In the genomic region with DNA sequence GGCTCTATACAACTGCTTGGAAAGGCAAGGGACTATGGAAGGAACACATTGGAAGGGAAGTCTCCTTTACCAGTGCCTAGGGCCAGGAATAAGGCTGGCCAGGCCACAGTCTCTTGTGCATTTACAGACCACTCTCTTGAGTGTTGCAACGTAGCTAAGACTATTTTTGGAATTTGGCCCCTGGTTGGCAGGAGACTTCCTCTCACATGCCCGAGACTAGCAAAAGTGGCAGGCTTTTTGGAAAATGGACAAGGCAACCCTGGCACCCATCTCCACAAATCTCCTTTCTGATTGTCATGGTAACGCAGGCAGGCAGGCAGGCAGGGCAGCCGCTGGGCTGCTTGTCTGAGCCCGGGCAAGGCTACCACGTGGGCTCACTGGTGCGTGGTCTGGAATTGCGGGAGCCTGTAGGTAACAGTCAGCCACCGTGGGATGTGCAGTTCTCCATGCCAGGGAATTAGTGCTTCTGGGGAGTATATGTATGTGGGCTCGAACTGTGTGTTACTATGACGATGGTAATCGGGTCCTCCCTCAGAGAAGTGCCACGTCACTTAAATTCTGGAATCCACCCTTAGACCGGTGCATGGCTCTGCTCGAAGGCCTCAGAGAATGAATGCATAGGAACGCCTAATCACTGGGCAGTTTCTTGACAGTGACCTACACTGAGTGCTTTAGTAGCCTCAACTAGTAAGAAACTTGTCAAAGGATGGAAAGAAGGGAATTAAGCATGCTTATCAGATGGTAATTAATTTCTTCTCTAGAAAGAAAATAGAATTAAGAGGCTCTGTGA, we compare ENCODE assay signal across 11 mouse cellular contexts. TPM values are rescaled to one million over a fixed set of nuclear protein-coding genes. Genes with fewer than 3 reads are reported as not detected.
A peak's percentile ranks its signal among the peaks of the same experiment; 100 is the strongest.
DNase-seq lines count a peak whose midpoint lies in the region; ATAC-seq and TF ChIP-seq lines count a peak whose summit lies in the region.
"Had no signal": no experiment of that assay in that cellular context is flagged by ENCODE, and none has a peak within 500 bp of the region (broad histone marks: within the 10 kb centered on the region; RNA-seq: fewer than 3 reads in every experiment).

No protein-coding gene starts in this region.

- H3K27me3 ChIP-seq in testis, adult 2 months (ENCODE audit: control insufficient read depth, insufficient read depth, low read length), result no peaks in the 10 kb centered on the region
- H3K27me3 ChIP-seq: megakaryocyte, embryonic 14.5 days had no signal

- H3K4me3 ChIP-seq in testis, adult 2 months (ENCODE audit: control insufficient read depth, low read depth, low read length), result peak overlapping the region; percentile 44
- H3K4me3 ChIP-seq: megakaryocyte, embryonic 14.5 days had no signal

- no peaks in the 10 kb centered on the region for H3K36me3 ChIP-seq in testis, adult 2 months (ENCODE audit: control insufficient read depth, insufficient read depth, low read length)
- H3K36me3 ChIP-seq: G1E had no signal

- no peak for DNase-seq in testis, postnatal 10 days (ENCODE audit: low spot score)
- DNase-seq in frontal cortex, postnatal 25 days (ENCODE audit: low spot score in 2 of 2), result peak; percentile 23 to 33
- peak; percentile 59 to 91 for DNase-seq in left cerebral cortex, postnatal 25 days (ENCODE audit: low spot score in 2 of 2)
- no peak for DNase-seq in B cell, adult 2 months
- no peak for DNase-seq in thymus, postnatal 0 days (ENCODE audit: low spot score)
- DNase-seq in lung, postnatal 10 days, result no peak

- intact Hi-C loops in left cerebral cortex, postnatal 25 days (cut with DNase I), result no loop called here

- TF ChIP-seq POLR2A in testis, adult 2 months (IDR thresholded peaks at IDR 0.05; ENCODE audit: control insufficient read depth, low read depth, low read length), result no peak

- ATAC-seq in erythroblast, adult 5-6 weeks (replicated peaks; ENCODE audit: low FRiP score, poor library complexity, severe bottlenecking), result no peak

- no peaks in the 10 kb centered on the region; the same call in none of the 2 replicates for H3K4me1 ChIP-seq in testis, adult 2 months (ENCODE audit: control insufficient read depth, insufficient read depth, low read length)
- H3K4me1 ChIP-seq: megakaryocyte, embryonic 14.5 days had no signal

- no peak overlapping the region for H3K27ac ChIP-seq in testis, adult 2 months (ENCODE audit: control insufficient read depth, insufficient read depth, low read depth, low read length)

- TF ChIP-seq CTCF in testis, adult 2 months (IDR thresholded peaks at IDR 0.05; ENCODE audit: control insufficient read depth, insufficient read depth, insufficient replicate concordance, low read depth, low read length), result no peak

RNA-seq across cellular contexts. Expression of a gene that starts 19.4 kb away (rescaled TPM):
- 0.78 and 1.0 TPM in 2 replicates for polyA plus RNA-seq in testis, adult 2 months (2012; rRNA removed)
- total RNA-seq in left cerebral cortex, postnatal 25 days (2021), result 10 to 100 TPM; 65.3 to 81.2 TPM
- not detected in 2 replicates for total RNA-seq in erythroblast, adult 5-6 weeks (2015; ENCODE audit: low replicate concordance)
- not detected in 2 replicates for total RNA-seq in erythroblast, adult 5-6 weeks (2017; ENCODE audit: low replicate concordance)
- 0.10 and 0.14 TPM in 2 replicates for polyA plus RNA-seq in thymus, postnatal 0 days (2015; fragmentation: Nextera tagmentation; extraction: Ambion mirVana)
- total RNA-seq: common myeloid progenitor, adult 5-6 weeks; G1E had no signal
- polyA plus RNA-seq: G1E had no signal

Comparison
In these comparisons a context has a peak if more than half of its experiments do, and no peak if none do; other contexts are left out.
1. DNase-seq: peak in frontal cortex, postnatal 25 days (2 of 2) and left cerebral cortex, postnatal 25 days (2 of 2); none in testis, postnatal 10 days (single experiment), B cell, adult 2 months (0 of 2), thymus, postnatal 0 days (single experiment) and lung, postnatal 10 days (single experiment).
2. RNA of a gene that starts 19.4 kb away (total RNA-seq): 65.3 to 81.2 TPM in left cerebral cortex, postnatal 25 days; not detected in erythroblast, adult 5-6 weeks; every median in the first group is over 10 times any median in the second.